Mouse (Mus musculus) hindbrain, embryonic 10.5 days (tissue): ENCODE results near the gene Il23a. TPM values are rescaled to one million over a fixed set of nuclear protein-coding genes. Genes with fewer than 3 reads are reported as not detected.
"Not testable (repeated sequence)": the region's sequence is repeated elsewhere in the genome, so short reads cannot be mapped to it uniquely, and the experiment has no call there.

Experiments used
- DNase-seq: peaks from one replicate; pipeline ENCODE4 v3.0.0-alpha.2; 2017; ENCODE audit warnings: low spot score
- H3K27ac ChIP-seq: fragments of 300-500 bp; sonication (generic); 2 replicates; pipeline ENCODE4 v1.5.1; 2016; ENCODE audit warnings: mild to moderate bottlenecking, moderate library complexity
- H3K27me3 ChIP-seq: fragments of 300-500 bp; sonication (generic); 2 replicates; pipeline ENCODE4 v1.6.1; 2016; ENCODE audit warnings: mild to moderate bottlenecking; ENCODE audit not compliant: poor library complexity, insufficient read depth, severe bottlenecking
- H3K36me3 ChIP-seq: fragments of 300-500 bp; sonication (generic); 2 replicates; pipeline ENCODE4 v1.6.1; 2016; ENCODE audit warnings: mild to moderate bottlenecking, moderate library complexity
- H3K4me1 ChIP-seq: fragments of 300-500 bp; sonication (generic); replicated peaks from 2 replicates; pipeline ENCODE4 v1.6.1; 2016; ENCODE audit warnings: mild to moderate bottlenecking
- H3K4me3 ChIP-seq: fragments of 300-500 bp; sonication (generic); 2 replicates; pipeline ENCODE4 v1.5.1; 2016; ENCODE audit warnings: mild to moderate bottlenecking, moderate library complexity
- H3K9me3 ChIP-seq: fragments of 300-500 bp; sonication (generic); 2 replicates; pipeline ENCODE4 v1.6.1; 2016; ENCODE audit warnings: mild to moderate bottlenecking, moderate library complexity
- WGBS: fragments of 180-500 bp; shearing (Covaris S2); methylation state at CpG from one replicate; pipeline ENCODE4 v1.1.7; 2016; 5-methylcytosine and 5-hydroxymethylcytosine counted together
- polyA plus RNA-seq: library from polyadenylated mRNA; unstranded; fragments of >200 nt; fragmentation: Nextera tagmentation; extraction: Ambion mirVana; gene quantifications from 2 replicates; pipeline ENCODE4 v1.2.1, GENCODE M21; 2016

Il23a gene
- polyA plus RNA-seq, 1 experiment from 2014 or later, result not detected

GRCm38 (mm10) chr10:128271883-128272282, 26.7 kb downstream of the Il23a start:
- peaks cover 11% of the 10 kb centered on the region for H3K36me3 ChIP-seq
- H3K27ac ChIP-seq, result no peak overlapping the region
- H3K27me3 ChIP-seq, result no peaks in the 10 kb centered on the region
- no peak for DNase-seq
- 68% methylated on average over 2 of the region's 2 CpGs for WGBS
- 0 out of 2 replicates have a peak, but pooled peaks cover 14% of the 10 kb centered on the region for H3K4me1 ChIP-seq
- H3K9me3 ChIP-seq, result no peaks in the 10 kb centered on the region
- H3K4me3 ChIP-seq, result no peak overlapping the region

DNA sequence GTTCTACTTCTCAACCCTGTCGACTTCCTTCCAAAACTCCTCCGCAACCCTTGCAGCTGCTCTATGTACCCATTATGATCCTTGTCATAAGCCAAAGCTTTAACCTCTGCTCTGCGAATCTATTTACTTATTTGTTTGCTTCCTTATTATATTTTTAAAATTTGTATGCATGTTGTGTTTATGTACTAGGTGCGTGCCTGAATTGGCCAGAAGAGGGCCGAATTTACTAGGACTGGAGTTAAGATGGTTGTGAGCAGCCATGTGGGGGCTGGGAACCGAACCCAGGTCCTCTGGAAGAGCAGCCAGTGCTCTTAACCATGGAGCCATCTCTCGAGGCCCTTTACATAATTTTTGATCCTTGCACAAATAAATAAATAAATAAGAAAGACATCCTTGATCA, 27.7 kb downstream of the Il23a start:
- Histone ChIP-seq H3K4me1 (0 out of 2 replicates have a peak, but pooled peaks cover 14% of the 10 kb centered on the region), H3K9me3 (no peaks in the 10 kb centered on the region), H3K36me3 (peaks cover 4% of the 10 kb centered on the region; the same call in 1 of the 2 replicates), H3K4me3 (peak overlapping the region; percentile 80), H3K27me3 (no peaks in the 10 kb centered on the region), H3K27ac (peak overlapping the region; percentile 90)
- 44% methylated on average over 7 of the region's 7 CpGs for WGBS
- DNase-seq, result no peak

- no peaks in the 10 kb centered on the region for H3K9me3 ChIP-seq
- H3K27ac ChIP-seq, result peak within 1 kb of the TSS; percentile 90
- H3K4me3 ChIP-seq, result peak within 1 kb of the TSS; percentile 80
- DNase-seq, result peak; percentile 96
- 0 out of 2 replicates have a peak, but pooled peaks cover 14% of the 10 kb centered on the region for H3K4me1 ChIP-seq
- H3K27me3 ChIP-seq, result no peaks in the 10 kb centered on the region
- peaks cover 4% of the 10 kb centered on the region; the same call in 1 of the 2 replicates for H3K36me3 ChIP-seq
- under 1% methylated on average over 43 of the region's 43 CpGs for WGBS
Measured at GRCm38 (mm10) chr10:128270287-128270841, 28.2 kb downstream of the Il23a start, which contains the start of gene Stat2. Gene Stat2, plus strand, starts transcription at chr10:128270559.

DNA sequence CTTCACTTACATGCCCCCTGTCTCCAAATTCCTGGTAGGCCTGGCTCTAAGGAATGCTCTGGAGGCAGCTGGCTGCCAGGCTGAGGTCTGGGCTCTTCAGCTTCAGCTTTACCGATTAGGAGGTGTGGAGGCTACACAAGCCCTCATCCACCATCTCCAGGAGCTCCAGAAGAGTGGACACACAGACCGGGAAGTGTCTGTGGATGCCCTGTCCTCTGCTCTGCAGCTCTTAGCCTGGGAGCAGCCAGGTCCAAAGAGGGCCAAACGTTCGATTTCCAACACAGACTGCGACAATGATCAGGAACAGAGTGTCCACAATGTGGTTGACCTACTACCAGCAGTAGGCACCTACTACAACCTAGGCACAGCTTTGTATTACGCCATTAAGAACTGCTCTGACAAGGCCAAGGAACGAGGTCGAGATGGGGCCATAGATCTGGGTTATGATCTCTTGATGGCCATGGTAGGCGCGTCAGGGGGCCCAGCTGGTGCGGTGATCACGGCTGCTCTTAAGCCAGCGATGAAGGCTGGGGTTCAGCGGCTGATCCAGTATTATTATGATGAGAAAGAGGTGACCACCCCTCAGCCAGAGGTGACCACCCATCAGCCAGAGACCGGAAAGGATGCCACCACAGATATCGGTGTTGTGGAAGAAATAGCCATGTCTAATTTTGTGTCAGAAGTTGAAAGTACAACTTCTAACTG, 29.2 kb downstream of the Il23a start:
- DNase-seq, result no peak
- Histone ChIP-seq H3K4me3 (peak overlapping the region; percentile 80; the same call in 1 of the 2 replicates), H3K4me1 (0 out of 2 replicates have a peak, but pooled peaks cover 14% of the 10 kb centered on the region), H3K27ac (0 out of 2 replicates have a peak overlapping the region, but pooled peaks have one; percentile 90), H3K27me3 (no peaks in the 10 kb centered on the region), H3K36me3 (peaks cover 4% of the 10 kb centered on the region; the same call in 1 of the 2 replicates), H3K9me3 (no peaks in the 10 kb centered on the region)
- 89% methylated on average over 16 of the region's 16 CpGs for WGBS

GRCm38 (mm10) chr10:128268371-128268770, 30.2 kb downstream of the Il23a start, which contains the start of gene Apof:
Gene Apof, plus strand, starts transcription at chr10:128268671.
- DNase-seq, result no peak
- Histone ChIP-seq H3K27ac (0 out of 2 replicates have a peak within 1 kb of the TSS, but pooled peaks have one; percentile 24), H3K27me3 (no peaks in the 10 kb centered on the region), H3K36me3 (peaks cover 4% of the 10 kb centered on the region; the same call in 1 of the 2 replicates), H3K9me3 (no peaks in the 10 kb centered on the region), H3K4me3 (no peak within 1 kb of the TSS), H3K4me1 (0 out of 2 replicates have a peak, but pooled peaks cover 14% of the 10 kb centered on the region)
- WGBS, result 80% methylated on average over 6 of the region's 6 CpGs

- WGBS, result 85% methylated on average over 6 of the region's 6 CpGs
- Histone ChIP-seq H3K27me3 (no peaks in the 10 kb centered on the region), H3K4me3 (no peak overlapping the region), H3K36me3 (no peaks in the 10 kb centered on the region), H3K4me1 (no peaks in the 10 kb centered on the region), H3K9me3 (no peaks in the 10 kb centered on the region), H3K27ac (no peak overlapping the region)
- DNase-seq, result no peak
Measured at GRCm38 (mm10) chr10:128263393-128264310, 34.9 kb downstream of the Il23a start.

DNA sequence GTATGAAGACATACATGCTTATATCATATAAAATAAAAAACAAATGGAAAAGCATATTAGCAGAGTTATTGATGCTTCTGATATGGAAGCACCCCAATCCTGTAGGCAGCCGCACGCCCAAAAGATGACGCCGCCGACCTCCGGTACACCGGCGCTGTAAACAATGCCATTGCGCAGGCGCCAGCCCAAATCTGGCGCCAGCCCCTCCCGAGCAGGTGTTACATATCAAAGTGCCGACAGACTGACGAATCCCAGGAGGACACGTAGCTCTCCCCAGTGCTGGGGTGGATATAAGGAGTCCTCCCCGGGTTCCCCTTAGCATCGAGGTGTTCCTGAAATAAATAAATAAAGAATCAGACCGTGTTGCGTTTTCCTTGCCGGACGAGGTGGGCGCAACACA, 36.3 kb downstream of the Il23a start:
- Histone ChIP-seq H3K36me3 (no peaks in the 10 kb centered on the region), H3K27me3 (no peaks in the 10 kb centered on the region), H3K9me3 (no peaks in the 10 kb centered on the region), H3K27ac (no peak overlapping the region), H3K4me1 (no peaks in the 10 kb centered on the region), H3K4me3 (no peak overlapping the region)
- 80% methylated on average over 22 of the region's 22 CpGs for WGBS
- DNase-seq, result no peak

- H3K9me3 ChIP-seq, H3K4me3 ChIP-seq, DNase-seq, H3K27me3 ChIP-seq, H3K36me3 ChIP-seq, H3K27ac ChIP-seq, H3K4me1 ChIP-seq: not testable (repeated sequence)
- 88% methylated on average over 7 of the region's 7 CpGs for WGBS
Measured at GRCm38 (mm10) chr10:128260376-128260775, 38.2 kb downstream of the Il23a start.

DNA sequence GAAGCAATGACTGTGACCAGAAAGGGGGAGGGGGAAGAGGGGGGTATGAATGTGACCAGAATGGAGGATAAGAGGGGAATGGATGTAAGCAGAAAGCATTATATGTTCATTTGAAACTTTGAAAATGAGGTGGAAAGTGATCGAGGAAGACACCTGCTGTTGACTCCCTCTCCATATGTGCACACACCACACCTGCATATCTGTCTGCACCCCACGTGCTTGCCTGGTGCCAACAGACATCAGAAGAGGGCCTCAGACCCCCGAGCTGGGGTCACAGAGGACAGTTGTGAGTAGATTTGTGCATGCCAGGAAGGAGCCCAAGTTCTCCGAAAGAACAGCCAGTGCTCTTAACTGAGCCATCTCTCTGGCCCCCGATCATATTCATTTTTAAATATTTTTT, 38.6 kb downstream of the Il23a start:
- no peaks in the 10 kb centered on the region for H3K4me1 ChIP-seq
- H3K9me3 ChIP-seq, result no peaks in the 10 kb centered on the region
- H3K36me3 ChIP-seq, result no peaks in the 10 kb centered on the region
- H3K4me3 ChIP-seq, result no peak overlapping the region
- DNase-seq, result no peak
- H3K27ac ChIP-seq, result no peak overlapping the region
- 87% methylated on average over 5 of the region's 5 CpGs for WGBS
- H3K27me3 ChIP-seq, result no peaks in the 10 kb centered on the region

GRCm38 (mm10) chr10:128258953-128259352, 39.6 kb downstream of the Il23a start:
- 85% methylated on average over 4 of the region's 4 CpGs for WGBS
- Histone ChIP-seq H3K27me3 (no peaks in the 10 kb centered on the region), H3K4me1 (no peaks in the 10 kb centered on the region)

DNA sequence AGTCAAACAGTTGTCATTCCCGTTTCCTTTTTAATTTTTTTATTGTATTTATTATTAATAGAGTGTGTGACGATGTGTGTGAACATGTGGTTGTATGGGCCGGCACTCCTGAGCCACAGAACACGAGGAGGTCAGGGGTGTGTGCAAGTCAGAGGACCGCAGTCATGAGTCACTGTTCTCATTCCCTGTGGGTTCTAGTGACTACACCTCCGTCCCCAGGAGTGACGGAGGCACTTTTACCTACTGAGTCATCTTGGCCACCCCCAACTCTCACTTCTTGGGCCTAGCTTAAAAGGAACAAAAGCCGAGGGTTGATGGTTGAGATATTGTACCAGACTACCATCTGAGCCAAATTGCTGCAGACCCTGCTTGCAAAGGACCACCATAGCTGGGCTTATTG, 42.2 kb downstream of the Il23a start:
- Histone ChIP-seq H3K4me3 (no peak overlapping the region), H3K36me3 (peaks cover 33% of the 10 kb centered on the region), H3K9me3 (no peaks in the 10 kb centered on the region), H3K27me3 (no peaks in the 10 kb centered on the region), H3K27ac (no peak overlapping the region), H3K4me1 (no peaks in the 10 kb centered on the region)
- no peak for DNase-seq
- 91% methylated on average over 8 of the region's 8 CpGs for WGBS

More at GRCm38 (mm10) chr10:128258953-128259352, 39.6 kb downstream of the Il23a start:
- H3K36me3 ChIP-seq, result peaks cover 8% of the 10 kb centered on the region; the same call in 1 of the 2 replicates
- H3K9me3 ChIP-seq, result no peaks in the 10 kb centered on the region
- H3K4me3 ChIP-seq, result no peak overlapping the region
- H3K27ac ChIP-seq, result no peak overlapping the region
- DNase-seq, result no peak

DNA sequence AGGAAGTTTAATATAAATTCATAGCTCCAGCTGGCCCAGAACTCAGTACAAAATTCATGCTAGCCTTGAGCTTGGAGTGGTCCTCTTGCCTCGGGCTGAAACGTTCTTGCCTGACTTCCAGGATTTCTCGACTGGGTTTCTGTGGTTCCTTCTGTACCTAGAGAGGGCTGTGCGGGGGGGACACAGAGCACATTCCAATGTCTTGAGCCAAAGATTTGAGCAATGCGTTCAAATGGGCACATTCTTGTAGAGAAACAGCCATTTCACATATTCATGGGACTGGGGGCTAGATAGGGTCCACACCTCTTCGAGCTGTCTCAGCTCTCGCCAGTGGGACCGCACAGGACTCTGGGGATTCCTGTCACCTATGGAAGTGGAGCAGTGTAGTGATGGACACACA, 42.6 kb downstream of the Il23a start:
- 92% methylated on average over 8 of the region's 8 CpGs for WGBS
- no peak for DNase-seq
- Histone ChIP-seq H3K27me3 (no peaks in the 10 kb centered on the region), H3K4me1 (no peaks in the 10 kb centered on the region), H3K4me3 (no peak overlapping the region), H3K9me3 (no peaks in the 10 kb centered on the region), H3K27ac (no peak overlapping the region), H3K36me3 (peaks cover 37% of the 10 kb centered on the region)
